Mouse (Mus musculus) MEL (cell line): ENCODE measurements at regions not wholly inside any gene's neighbourhood (a gene's known extent, or its start where the extent isn't known, plus 50 kb on each side); places are given as distances from the start of the nearest gene placed in this dataset.
A peak's percentile ranks its signal among the peaks of the same experiment; 100 is the strongest.

ENCODE experiments used
- DNase-seq: peaks from one replicate; pipeline ENCODE4 v3.0.0; 2011; ENCODE audit warnings: low read depth, low spot score
- H3K27ac ChIP-seq: 2 replicates; pipeline ENCODE4 v1.5.1; 2012; ENCODE audit warnings: low read depth, mild to moderate bottlenecking, control low read depth, low read length, moderate library complexity; ENCODE audit not compliant: control insufficient read depth
- H3K27me3 ChIP-seq, 2 experiments: fragments of 150-350 bp in 1 of 2; sonication (generic) in 1 of 2; 2 replicates each; pipeline ENCODE4 v1.6.1; 2012; ENCODE audit warnings: low read length in 2 of 2, mild to moderate bottlenecking in 2 of 2, improper control_type of control experiment in 1 of 2, moderate library complexity in 1 of 2; ENCODE audit not compliant: insufficient read depth in 2 of 2, control insufficient read depth in 1 of 2
- H3K36me3 ChIP-seq, 2 experiments: 2 replicates each; pipeline ENCODE4 v1.6.1; 2012 to 2014; ENCODE audit warnings: low read length in 2 of 2, improper control_type of control experiment in 1 of 2, inconsistent platforms in 1 of 2, mild to moderate bottlenecking in 1 of 2; ENCODE audit not compliant: insufficient read depth in 2 of 2, control insufficient read depth in 1 of 2
- H3K4me1 ChIP-seq, 2 experiments: fragments of 150-350 bp in 1 of 2; sonication (generic) in 1 of 2; 2 replicates each; pipeline ENCODE4 v1.6.1; 2012; ENCODE audit warnings: low read length in 2 of 2, improper control_type of control experiment in 1 of 2, mild to moderate bottlenecking in 1 of 2; ENCODE audit not compliant: insufficient read depth in 2 of 2, control insufficient read depth in 1 of 2
- H3K4me3 ChIP-seq, 2 experiments: fragments of 150-350 bp in 1 of 2; sonication (generic) in 1 of 2; 2 replicates each; pipeline ENCODE4 v1.5.1; 2012; ENCODE audit warnings: low read depth in 2 of 2, low read length in 2 of 2, mild to moderate bottlenecking in 2 of 2, moderate library complexity in 2 of 2, control low read depth in 1 of 2, improper control_type of control experiment in 1 of 2; ENCODE audit not compliant: control insufficient read depth in 1 of 2, insufficient read depth in 1 of 2
- H3K79me2 ChIP-seq: 2 replicates; pipeline ENCODE4 v1.6.1; 2012; ENCODE audit warnings: mild to moderate bottlenecking, low read length, moderate library complexity; ENCODE audit not compliant: control insufficient read depth, poor library complexity, insufficient read depth
- H3K9ac ChIP-seq: 2 replicates; pipeline ENCODE4 v1.6.1; 2012; ENCODE audit warnings: low read depth, mild to moderate bottlenecking, control low read depth, low read length, moderate library complexity; ENCODE audit not compliant: control insufficient read depth, poor library complexity, severe bottlenecking
- H3K9me3 ChIP-seq: fragments of 150-350 bp; sonication (generic); replicated peaks from 2 replicates; pipeline ENCODE4 v1.6.1; 2012; ENCODE audit warnings: mild to moderate bottlenecking, low read length, improper control_type of control experiment, moderate library complexity; ENCODE audit not compliant: insufficient read depth
- BHLHE40 ChIP-seq: IDR thresholded peaks from 2 replicates; pipeline ENCODE4 v1.6.1; 2012; ENCODE audit warnings: low read depth, mild to moderate bottlenecking, inconsistent platforms, low read length, improper control_type of control experiment, borderline replicate concordance
- CHD1 ChIP-seq: IDR thresholded peaks from 2 replicates; pipeline ENCODE4 v1.6.1; 2012; ENCODE audit warnings: low read depth, mild to moderate bottlenecking, inconsistent platforms, low read length, improper control_type of control experiment
- CTCF ChIP-seq, 3 experiments: IDR thresholded peaks in 2 of 3; conservative IDR thresholded peaks in 1 of 3; 2 replicates each; pipeline ENCODE4 v1.5.1; 2011 to 2012; ENCODE audit warnings: low read length in 3 of 3, low read depth in 2 of 3, mild to moderate bottlenecking in 2 of 3, improper control_type of control experiment in 1 of 3, inconsistent platforms in 1 of 3, mixed read lengths in 1 of 3, moderate library complexity in 1 of 3; ENCODE audit not compliant: control insufficient read depth in 1 of 3, insufficient read depth in 1 of 3, poor library complexity in 1 of 3, severe bottlenecking in 1 of 3
- E2F4 ChIP-seq: IDR thresholded peaks from 2 replicates; pipeline ENCODE4 v1.6.1; 2011; ENCODE audit warnings: low read depth, low read length, improper control_type of control experiment, borderline replicate concordance
- ELF1 ChIP-seq: IDR thresholded peaks from 2 replicates; pipeline ENCODE4 v1.6.1; 2014; ENCODE audit warnings: low read depth, mild to moderate bottlenecking, inconsistent platforms, low read length, improper control_type of control experiment, moderate library complexity
- ETS1 ChIP-seq: IDR thresholded peaks from 2 replicates; pipeline ENCODE4 v1.6.1; 2012; ENCODE audit warnings: low read depth, mild to moderate bottlenecking, inconsistent platforms, low read length, improper control_type of control experiment, moderate library complexity
- GABPA ChIP-seq: IDR thresholded peaks from 2 replicates; pipeline ENCODE4 v1.6.1; 2012; ENCODE audit warnings: low read depth, mild to moderate bottlenecking, inconsistent platforms, low read length, improper control_type of control experiment, moderate library complexity
- GATA1 ChIP-seq: IDR thresholded peaks from 2 replicates; pipeline ENCODE4 v1.6.1; 2011; ENCODE audit warnings: low read depth, low read length, improper control_type of control experiment
- HCFC1 ChIP-seq: IDR thresholded peaks from 2 replicates; pipeline ENCODE4 v1.6.1; 2012; ENCODE audit warnings: low read depth, mild to moderate bottlenecking, inconsistent platforms, low read length, improper control_type of control experiment, moderate library complexity
- JUND ChIP-seq: IDR thresholded peaks from 2 replicates; pipeline ENCODE4 v1.6.1; 2011; ENCODE audit warnings: low read depth, mild to moderate bottlenecking, improper control_type of control experiment, low read length
- MAFK ChIP-seq: IDR thresholded peaks from 2 replicates; pipeline ENCODE4 v1.6.1; 2011; ENCODE audit warnings: low read depth, mild to moderate bottlenecking, low read length, improper control_type of control experiment, borderline replicate concordance
- MAX ChIP-seq: IDR thresholded peaks from 2 replicates; pipeline ENCODE4 v1.6.1; 2011; ENCODE audit warnings: low read length, improper control_type of control experiment
- MAZ ChIP-seq: IDR thresholded peaks from 2 replicates; pipeline ENCODE4 v1.6.1; 2012; ENCODE audit warnings: low read depth, mild to moderate bottlenecking, inconsistent platforms, low read length, improper control_type of control experiment
- MYB ChIP-seq: IDR thresholded peaks from 2 replicates; pipeline ENCODE4 v1.6.1; 2011; ENCODE audit warnings: mild to moderate bottlenecking, low read depth, low read length, improper control_type of control experiment
- NELFE ChIP-seq: IDR thresholded peaks from 2 replicates; pipeline ENCODE4 v1.6.1; 2011; ENCODE audit warnings: low read depth, low read length, improper control_type of control experiment
- NRF1 ChIP-seq: IDR thresholded peaks from 2 replicates; pipeline ENCODE4 v1.6.1; 2014; ENCODE audit warnings: low read depth, mild to moderate bottlenecking, inconsistent platforms, low read length, improper control_type of control experiment, moderate library complexity; ENCODE audit not compliant: poor library complexity, insufficient read depth, severe bottlenecking
- POLR2AphosphoS2 ChIP-seq: IDR thresholded peaks from 2 replicates; pipeline ENCODE4 v1.6.1; 2011; ENCODE audit warnings: low read length, improper control_type of control experiment
- POLR2AphosphoS5 ChIP-seq: IDR thresholded peaks from 2 replicates; pipeline ENCODE4 v1.6.1; 2012; ENCODE audit warnings: low read depth, borderline replicate concordance, mild to moderate bottlenecking, inconsistent platforms, low read length, moderate library complexity, mixed read lengths
- RCOR1 ChIP-seq: IDR thresholded peaks from 2 replicates; pipeline ENCODE4 v1.6.1; 2012; ENCODE audit warnings: low read depth, mild to moderate bottlenecking, inconsistent platforms, low read length, improper control_type of control experiment
- SIN3A ChIP-seq: IDR thresholded peaks from 2 replicates; pipeline ENCODE4 v1.6.1; 2012; ENCODE audit warnings: low read length, improper control_type of control experiment, inconsistent platforms
- SMC3 ChIP-seq: IDR thresholded peaks from 2 replicates; pipeline ENCODE4 v1.6.1; 2011; ENCODE audit warnings: low read depth, low read length, improper control_type of control experiment
- TBP ChIP-seq: IDR thresholded peaks from 2 replicates; pipeline ENCODE4 v1.8.0; 2011; ENCODE audit warnings: low read depth, low read length, improper control_type of control experiment
- TCF12 ChIP-seq: IDR thresholded peaks from 2 replicates; pipeline ENCODE4 v1.6.1; 2014; ENCODE audit warnings: low read depth, mild to moderate bottlenecking, inconsistent platforms, low read length, improper control_type of control experiment, moderate library complexity
- USF1 ChIP-seq: IDR thresholded peaks from 2 replicates; pipeline ENCODE4 v1.6.1; 2014; ENCODE audit warnings: low read depth, mild to moderate bottlenecking, inconsistent platforms, low read length, improper control_type of control experiment, moderate library complexity
- USF2 ChIP-seq, 2 experiments: IDR thresholded peaks; 2 replicates each; pipeline ENCODE4 v1.6.1; 2011 to 2012; ENCODE audit warnings: improper control_type of control experiment in 2 of 2, low read length in 2 of 2, borderline replicate concordance in 1 of 2, inconsistent platforms in 1 of 2, low read depth in 1 of 2, mild to moderate bottlenecking in 1 of 2; ENCODE audit not compliant: insufficient read depth in 1 of 2
- ZC3H11A ChIP-seq: IDR thresholded peaks from 2 replicates; pipeline ENCODE4 v1.6.1; 2012; ENCODE audit warnings: low read depth, mild to moderate bottlenecking, inconsistent platforms, low read length, improper control_type of control experiment
- ZKSCAN1 ChIP-seq: IDR thresholded peaks from 2 replicates; pipeline ENCODE4 v1.6.1; 2012; ENCODE audit warnings: low read depth, mild to moderate bottlenecking, inconsistent platforms, low read length, improper control_type of control experiment, moderate library complexity
- ZMIZ1 ChIP-seq: IDR thresholded peaks from 2 replicates; pipeline ENCODE4 v1.6.1; 2012; ENCODE audit warnings: low read depth, mild to moderate bottlenecking, inconsistent platforms, low read length, improper control_type of control experiment, moderate library complexity
- ZNF384 ChIP-seq: IDR thresholded peaks from 2 replicates; pipeline ENCODE4 v1.6.1; 2012; ENCODE audit warnings: low read depth, mild to moderate bottlenecking, inconsistent platforms, low read length, improper control_type of control experiment

- peaks cover 11 to 22% of the 10 kb centered on the region in 2 experiments; a peak in 3 of 4 replicates for H3K4me1 ChIP-seq
- H3K36me3 ChIP-seq, result peaks cover 0 to 15% of the 10 kb centered on the region in 2 experiments; a peak in 2 of 4 replicates
- no peak overlapping the region for H3K4me3 ChIP-seq
- no peak overlapping the region for H3K27ac ChIP-seq
- TF ChIP-seq MAFK, result no peak
- TF ChIP-seq TBP, result 0 out of 2 replicates have a peak, but pooled peaks have one; percentile 35
- no peak for TF ChIP-seq GABPA
- no peak for TF ChIP-seq E2F4
- no peak for TF ChIP-seq ELF1
- no peak for DNase-seq
- H3K79me2 ChIP-seq, result no peaks in the 10 kb centered on the region
- H3K9ac ChIP-seq, result no peak overlapping the region
- no peaks in the 10 kb centered on the region for H3K9me3 ChIP-seq
- H3K27me3 ChIP-seq, result no peaks in the 10 kb centered on the region
Measured at GRCm38 (mm10) chr12:17486062-17486770, 58.4 kb upstream of the Odc1 start.

- Histone ChIP-seq H3K27ac (peak overlapping the region; percentile 76), H3K9me3 (no peaks in the 10 kb centered on the region), H3K4me3 (peak overlapping the region in 1 of 2 experiments; percentile 4; a peak in 1 of 4 replicates), H3K27me3 (no peaks in the 10 kb centered on the region), H3K36me3 (peaks cover 0 to 15% of the 10 kb centered on the region in 2 experiments; a peak in 2 of 4 replicates), H3K79me2 (no peaks in the 10 kb centered on the region), H3K4me1 (peaks cover 11 to 22% of the 10 kb centered on the region in 2 experiments; a peak in 3 of 4 replicates), H3K9ac (peak overlapping the region; percentile 33; the same call in 1 of the 2 replicates)
- DNase-seq, result peak; percentile 75
- TF ChIP-seq MAX (peak; percentile 33; the same call in 1 of the 2 replicates), HCFC1 (peak; percentile 38; the same call in 1 of the 2 replicates), USF2 (IDR thresholded peaks at IDR 0.05; ENCODE audit: borderline replicate concordance in 1 of 2, insufficient read depth in 1 of 2, low read depth in 1 of 2, low read length in 2 of 2) (no peak), JUND (0 out of 2 replicates have a peak, but pooled peaks have one; percentile 6), NELFE (no peak), POLR2AphosphoS2 (no peak), GABPA (no peak), NRF1 (no peak), MYB (peak; percentile 58; the same call in 1 of the 2 replicates), POLR2AphosphoS5 (no peak), ZNF384 (0 out of 2 replicates have a peak, but pooled peaks have one; percentile 32), ELF1 (0 out of 2 replicates have a peak, but pooled peaks have one; percentile 16), ZKSCAN1 (no peak), TBP (no peak), TCF12 (peak; percentile 82), ZC3H11A (0 out of 2 replicates have a peak, but pooled peaks have one; percentile 9), MAZ (no peak), ETS1 (peak; percentile 99), BHLHE40 (peak; percentile 23; the same call in 1 of the 2 replicates), CHD1 (no peak), USF1 (no peak), CTCF (IDR thresholded peaks at IDR 0.05 in 2 of 3, conservative IDR thresholded peaks at IDR 0.05 in 1 of 3; ENCODE audit: control insufficient read depth in 1 of 3, insufficient read depth in 1 of 3, low read depth in 2 of 3, low read length in 3 of 3, poor library complexity in 1 of 3, severe bottlenecking in 1 of 3) (no peak), GATA1 (peak; percentile 94), SIN3A (peak; percentile 78), RCOR1 (peak; percentile 80), ZMIZ1 (no peak), E2F4 (no peak), SMC3 (no peak)
Measured at GRCm38 (mm10) chr12:17487336-17487735, 57.3 kb upstream of the Odc1 start.
